Mouse (Mus musculus) heart, postnatal 10 days (tissue): Measurements from ENCODE around the gene Lst1. TPM values are rescaled to one million over a fixed set of nuclear protein-coding genes. Genes with fewer than 3 reads are reported as not detected.

Experiments used
- DNase-seq, 2 experiments: peaks; one replicate each; pipeline ENCODE4 v3.0.0; 2021
- intact Hi-C: fragments of 180-260 bp; cut with DNase I; formaldehyde crosslinking; loops from one replicate; pipeline ENCODE4 v1.15.1; 2025
- total RNA-seq, 2 experiments: library from RNA; stranded (reverse); gene quantifications; 2 replicates each; pipeline ENCODE4 v1.2.3; 2021

Gene Lst1
- total RNA-seq, 2 experiments from 2014 or later = 2.8 to 4.5 TPM

DNA sequence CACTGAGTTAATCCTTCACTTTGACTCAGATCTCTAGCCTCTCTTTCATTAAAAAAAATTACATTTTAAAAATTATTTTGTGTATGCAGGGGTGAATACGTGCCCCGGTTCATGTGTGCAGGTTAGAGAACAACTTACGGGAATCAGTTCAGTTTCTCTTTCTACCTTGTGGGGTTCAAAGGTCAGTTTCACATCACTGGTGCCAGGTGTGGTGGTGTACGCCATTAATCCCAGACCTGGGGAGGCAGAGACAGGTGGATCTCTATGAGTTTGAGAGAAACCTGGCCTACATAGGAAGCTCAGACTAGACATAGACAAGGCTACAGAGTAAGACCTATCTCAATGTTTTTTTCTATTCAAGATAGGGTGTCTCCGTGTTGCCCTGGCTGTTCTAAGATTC lies 24.8 kb upstream of the Lst1 start:
- DNase-seq = no peak
- intact Hi-C loops = no loop called here

DNA sequence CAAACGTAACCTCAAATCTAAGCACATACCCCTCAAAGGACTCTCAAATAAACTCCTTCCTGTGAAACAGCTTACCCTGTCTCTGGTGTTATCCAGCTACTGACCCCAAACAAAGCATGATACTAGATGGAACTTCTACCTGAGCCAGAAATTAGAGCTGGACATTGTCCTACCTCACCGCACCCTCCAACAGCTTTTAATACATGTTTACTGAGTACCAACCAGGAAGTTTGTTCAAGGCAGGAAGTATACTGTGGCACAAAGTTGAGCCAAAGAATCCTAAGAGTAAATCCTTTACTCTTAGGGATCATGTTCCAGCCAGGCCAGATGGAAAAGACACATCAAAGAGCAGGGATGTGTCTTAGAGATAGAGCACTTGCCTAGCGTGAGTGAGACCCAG lies 22.4 kb upstream of the Lst1 start:
- intact Hi-C loops = no loop called here
- DNase-seq = no peak

DNA sequence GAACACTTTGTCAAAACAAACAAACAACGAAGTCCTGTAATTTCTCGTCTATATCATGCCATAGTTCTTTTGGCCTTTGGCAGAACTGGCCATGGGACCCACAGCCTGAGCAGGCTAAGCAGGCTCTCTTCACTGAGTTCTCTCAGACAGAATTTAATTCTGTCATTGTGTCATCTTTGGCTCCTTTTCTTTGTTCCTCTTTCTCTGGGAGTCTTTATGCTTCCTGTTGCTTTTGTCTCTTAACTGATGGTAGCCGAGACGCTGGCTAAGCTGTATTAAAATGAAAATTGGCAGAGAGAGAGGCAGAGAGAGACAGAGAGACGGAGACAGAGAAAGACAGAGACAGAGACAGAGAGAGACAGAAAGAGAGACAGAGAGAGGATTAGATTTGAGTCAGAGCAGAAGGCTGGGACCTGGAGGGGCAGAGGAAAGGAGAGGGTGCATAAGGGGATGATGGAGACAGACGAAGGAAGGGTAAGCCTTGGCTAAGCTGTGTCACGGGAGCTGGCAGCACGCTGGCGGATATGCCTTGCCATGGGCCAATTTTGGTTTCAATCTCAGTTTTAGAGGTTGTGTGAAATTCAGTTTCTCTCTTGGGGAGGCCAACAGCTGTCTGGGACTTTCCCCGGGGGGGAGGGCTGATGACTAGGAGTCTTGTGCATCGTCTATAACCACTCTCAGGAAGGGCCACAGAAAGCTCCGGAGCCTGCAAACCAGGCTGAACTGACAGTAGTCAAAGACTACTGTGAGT lies 21.7 kb upstream of the Lst1 start:
- peak; percentile 21 to 44 for DNase-seq
- intact Hi-C loops = no loop called here

DNA sequence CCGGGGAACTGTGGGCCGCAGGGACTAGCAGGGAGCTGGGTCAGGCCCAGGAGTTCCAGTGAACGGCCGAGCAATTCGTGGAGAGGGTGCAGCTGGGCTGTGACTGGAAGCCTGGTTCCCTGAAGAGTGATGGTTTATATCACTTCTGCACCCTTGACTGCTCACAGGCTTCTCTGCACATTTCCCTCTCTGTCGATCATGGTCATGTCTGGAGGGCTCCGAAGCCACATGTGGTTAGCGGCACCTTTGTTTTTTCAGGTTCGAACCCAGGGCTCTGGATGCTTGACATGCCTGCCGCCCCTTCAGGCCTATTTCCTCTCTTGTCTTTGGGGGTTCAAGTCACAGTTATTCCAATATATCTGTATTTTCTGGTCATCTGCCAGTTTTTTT lies 17.1 kb upstream of the Lst1 start:
- DNase-seq = no peak
- intact Hi-C loops = no loop called here

DNA sequence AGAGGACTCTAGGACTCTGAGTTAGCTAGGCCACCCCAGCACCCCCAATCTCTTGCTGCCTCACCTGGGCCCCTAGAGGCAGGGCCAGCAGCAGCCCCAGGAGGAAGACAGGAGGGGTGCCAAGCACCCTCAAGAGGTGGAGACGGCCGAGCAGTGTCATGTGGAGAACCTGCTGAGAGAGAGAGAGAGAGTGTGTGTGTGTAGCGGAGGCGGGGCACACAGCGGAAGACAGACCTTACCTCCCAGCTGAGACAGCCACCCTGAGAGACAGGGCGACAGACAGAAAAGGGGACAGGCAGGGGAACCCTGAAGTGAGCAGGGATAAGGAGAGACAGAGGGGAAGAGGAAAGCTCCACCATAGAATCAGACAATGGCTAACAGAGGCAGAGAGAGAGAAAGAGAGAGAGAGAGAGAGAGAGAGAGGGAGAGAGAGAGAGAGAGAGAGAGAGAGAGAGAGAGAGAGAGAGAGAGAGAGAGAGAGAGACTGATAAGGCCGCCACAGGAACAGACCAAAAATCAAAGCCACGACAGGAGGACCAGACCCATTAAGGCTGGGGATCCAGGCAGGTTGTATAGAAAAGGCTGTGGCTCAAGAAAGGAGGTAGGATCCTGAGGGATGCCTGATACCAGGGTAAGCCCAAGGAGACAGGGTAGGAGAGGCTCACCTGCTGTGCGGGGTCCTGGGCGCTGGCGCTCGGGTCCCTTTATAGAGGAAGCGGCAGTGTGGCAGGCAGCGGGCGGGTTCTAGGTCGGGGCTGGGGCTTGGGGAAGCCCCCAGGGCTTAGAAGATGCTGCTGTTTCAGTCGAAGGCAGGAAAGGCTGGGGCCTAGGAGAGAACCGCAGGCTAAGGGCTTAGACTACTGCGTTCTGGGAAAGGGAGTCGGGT lies 16.5 kb upstream of the Lst1 start, which contains the start of gene Lta:
Gene Lta (minus strand): TSS at position 858 of the 886 bp plus-strand sequence.
- intact Hi-C loops = no loop called here
- no peak for DNase-seq

DNA sequence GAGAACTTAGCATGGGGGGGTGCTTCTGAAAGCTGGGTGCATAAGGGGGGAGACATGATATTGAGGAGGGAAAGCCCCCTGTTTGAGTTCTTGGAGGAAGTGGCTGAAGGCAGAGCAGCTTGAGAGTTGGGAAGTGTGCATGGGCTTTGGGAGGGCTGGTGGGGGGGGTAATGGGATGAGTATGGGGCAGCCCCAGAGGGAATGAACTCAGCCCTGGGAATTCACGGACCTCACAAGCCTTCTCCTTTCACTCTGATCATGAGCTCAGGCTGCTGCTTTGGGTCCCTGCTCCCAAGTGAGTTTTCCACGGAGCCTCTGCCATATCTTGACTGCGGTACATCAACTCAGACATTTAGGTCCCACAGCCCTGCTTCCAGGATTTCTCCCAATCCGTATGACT lies 14.2 kb upstream of the Lst1 start:
- intact Hi-C loops = no loop called here
- DNase-seq = no peak

DNA sequence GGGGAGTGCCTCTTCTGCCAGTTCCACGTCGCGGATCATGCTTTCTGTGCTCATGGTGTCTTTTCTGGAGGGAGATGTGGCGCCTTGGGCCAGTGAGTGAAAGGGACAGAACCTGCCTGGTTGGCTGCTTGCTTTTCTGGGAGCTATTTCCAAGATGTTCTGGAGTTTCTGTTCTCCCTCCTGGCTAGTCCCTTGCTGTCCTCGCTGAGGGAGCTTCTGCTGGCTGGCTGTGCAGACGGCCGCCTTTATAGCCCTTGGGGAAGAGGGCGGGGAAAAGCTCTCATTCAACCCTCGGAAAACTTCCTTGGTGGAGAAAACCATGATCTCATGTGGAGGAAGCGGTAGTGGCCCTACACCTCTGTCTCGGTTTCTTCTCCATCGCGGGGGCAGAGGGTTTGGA lies 13.5 kb upstream of the Lst1 start, which contains the start of gene Tnf:
Gene Tnf (minus strand): TSS at position 221 of the 400 bp plus-strand sequence.
- intact Hi-C loops = loop anchor here (2.0 kb wide), 1 partner anchor 17 kb away; no protein-coding TSS in a partner anchor

DNA sequence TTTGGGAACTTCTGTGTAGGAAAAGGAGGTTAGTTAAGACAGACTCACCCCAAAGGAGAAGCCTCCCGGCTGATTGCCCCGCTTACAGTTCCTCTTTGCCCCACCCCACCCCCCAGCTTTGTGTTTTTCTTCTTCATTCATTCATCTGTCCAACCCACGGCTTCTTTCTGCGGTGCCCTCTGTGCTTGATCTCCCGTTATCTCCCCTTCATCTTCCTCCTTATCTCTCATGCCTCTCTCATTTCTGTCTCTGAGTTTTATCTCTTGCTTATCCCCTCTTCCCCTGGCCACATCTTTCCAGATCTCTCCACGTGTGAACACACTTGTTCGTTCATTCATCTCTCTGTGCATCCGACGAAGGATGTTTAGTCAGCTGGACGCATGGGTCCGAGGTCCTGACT lies 12.9 kb upstream of the Lst1 start:
- no peak for DNase-seq
- intact Hi-C loops = loop anchor here (2.0 kb wide), 1 partner anchor 18 kb away; no protein-coding TSS in a partner anchor

More for the DNA sequence above, 13.5 kb upstream of the Lst1 start, which contains the start of gene Tnf:
- DNase-seq = peak; percentile 70 to 71

DNA sequence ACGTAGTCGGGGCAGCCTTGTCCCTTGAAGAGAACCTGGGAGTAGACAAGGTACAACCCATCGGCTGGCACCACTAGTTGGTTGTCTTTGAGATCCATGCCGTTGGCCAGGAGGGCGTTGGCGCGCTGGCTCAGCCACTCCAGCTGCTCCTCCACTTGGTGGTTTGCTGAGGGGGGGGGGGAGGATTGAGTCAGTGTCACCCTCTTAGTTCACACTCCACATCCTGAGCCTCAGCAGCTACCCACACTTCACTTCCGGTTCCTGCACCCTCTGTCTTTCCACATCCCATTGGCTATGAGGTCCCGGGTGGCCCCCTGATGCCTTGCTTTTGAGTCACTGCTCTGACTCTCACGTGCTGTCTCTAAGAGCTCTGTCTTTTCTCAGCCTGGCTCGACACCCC lies 12.2 kb upstream of the Lst1 start:
- intact Hi-C loops = loop anchor here (2.0 kb wide), 1 partner anchor 18 kb away; no protein-coding TSS in a partner anchor
- DNase-seq = peak; percentile 27

DNA sequence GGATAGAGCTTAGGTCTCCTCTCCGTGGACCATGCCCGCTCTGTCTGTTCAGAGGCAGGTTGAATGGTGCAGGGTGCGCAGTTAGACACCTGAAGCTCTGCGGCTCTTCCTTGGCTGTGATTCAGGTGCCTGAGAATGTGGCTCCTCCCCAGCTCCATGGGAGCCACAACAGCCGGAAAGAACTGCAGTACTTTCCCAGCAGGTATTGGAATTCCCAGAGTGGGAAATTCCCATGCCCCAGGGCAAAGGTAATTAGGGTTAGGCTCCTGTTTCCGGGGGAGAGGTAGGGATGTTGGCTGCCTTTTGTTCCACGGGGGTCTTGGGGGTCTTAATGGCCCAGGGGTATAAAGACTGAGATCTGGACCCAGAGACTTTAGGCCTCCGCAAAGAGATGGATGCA lies 10.7 kb upstream of the Lst1 start:
- intact Hi-C loops = no loop called here
- no peak for DNase-seq

DNA sequence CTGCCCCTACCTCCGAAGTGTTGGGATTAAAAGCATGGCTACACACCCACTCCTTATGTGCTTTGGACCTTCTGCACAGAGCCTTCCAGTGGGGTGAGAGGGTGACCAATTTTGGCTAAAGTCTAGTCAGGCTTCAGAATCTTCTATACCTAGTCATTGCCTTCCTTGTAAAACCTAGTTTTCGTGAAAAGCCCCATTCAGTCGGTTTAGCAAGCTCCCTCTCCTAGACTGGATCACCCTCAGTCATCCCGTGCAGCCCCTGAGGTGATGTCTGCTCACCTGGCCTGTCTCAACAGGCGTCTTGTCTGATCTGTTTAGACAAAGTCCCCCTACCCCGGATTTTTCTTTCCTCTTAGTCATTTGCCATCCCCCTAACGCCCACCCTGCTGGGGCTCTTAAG lies 9.8 kb upstream of the Lst1 start:
- no peak for DNase-seq
- intact Hi-C loops = no loop called here

DNA sequence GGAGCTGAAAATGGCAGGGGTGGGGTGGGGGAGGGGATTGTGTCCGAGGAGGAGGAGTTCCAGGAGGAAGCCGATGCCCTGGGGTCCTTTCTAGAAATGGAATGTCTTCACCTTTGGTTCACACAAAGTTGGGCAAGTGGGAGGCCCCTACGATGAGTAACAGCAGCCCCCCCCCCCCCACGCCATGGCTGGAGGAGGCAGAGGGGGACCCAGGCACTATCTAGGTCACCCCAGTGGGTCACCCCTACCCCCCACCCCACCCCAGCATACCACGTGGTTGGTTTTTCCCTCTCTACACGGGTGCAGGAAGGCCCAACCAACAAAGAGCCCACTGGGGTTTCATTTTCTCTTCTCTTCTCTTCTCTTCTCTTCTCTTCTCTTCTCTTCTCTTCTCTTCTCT lies 8.9 kb upstream of the Lst1 start:
- intact Hi-C loops = no loop called here

DNA sequence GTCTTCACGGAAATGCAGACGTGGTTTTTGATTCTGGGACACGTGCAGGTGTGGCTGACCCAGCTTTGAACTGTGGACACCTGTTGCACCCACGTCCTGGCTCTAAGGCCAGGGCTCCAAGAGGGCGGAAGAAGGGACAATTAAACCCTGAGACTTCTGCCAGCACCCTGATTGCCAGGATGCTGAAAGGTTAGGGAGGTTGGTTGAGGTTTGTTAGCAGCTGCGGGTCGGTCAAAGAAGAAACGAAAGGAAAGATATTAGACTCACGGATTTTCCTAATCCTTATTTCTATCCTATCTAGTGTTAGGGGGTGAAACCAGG lies 8.0 kb upstream of the Lst1 start:
- intact Hi-C loops = no loop called here

More for the DNA sequence above, 8.9 kb upstream of the Lst1 start:
- no peak for DNase-seq

DNA sequence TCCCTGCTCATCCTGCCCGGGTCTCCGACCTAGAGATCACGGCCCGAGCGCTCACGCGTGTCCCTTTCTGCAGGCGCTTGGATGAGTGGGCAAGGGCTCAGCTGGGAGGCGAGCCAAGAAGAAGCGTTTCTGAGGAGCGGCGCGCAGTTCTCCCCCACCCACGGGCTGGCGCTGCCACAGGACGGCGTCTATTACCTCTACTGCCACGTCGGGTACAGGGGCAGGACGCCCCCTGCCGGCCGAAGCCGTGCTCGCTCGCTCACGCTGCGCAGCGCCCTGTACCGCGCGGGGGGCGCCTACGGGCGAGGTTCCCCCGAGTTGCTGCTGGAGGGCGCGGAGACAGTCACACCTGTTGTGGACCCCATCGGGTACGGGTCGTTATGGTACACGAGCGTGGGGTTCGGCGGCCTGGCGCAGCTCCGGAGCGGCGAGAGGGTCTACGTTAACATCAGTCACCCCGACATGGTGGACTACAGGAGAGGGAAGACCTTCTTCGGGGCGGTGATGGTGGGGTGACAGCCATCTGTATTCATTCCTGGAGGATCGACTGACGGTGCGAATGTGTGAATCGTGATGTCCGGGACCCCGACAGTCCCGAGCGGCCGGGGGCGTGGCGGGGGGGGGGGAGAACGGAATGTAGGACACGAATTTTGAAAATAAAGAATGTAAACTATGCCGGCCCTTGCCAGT lies 7.5 kb upstream of the Lst1 start:
- peak; percentile 85 for DNase-seq
- intact Hi-C loops = loop anchor here (2.0 kb wide), 2 partner anchors 17 to 31 kb away; no protein-coding TSS in a partner anchor

More for the DNA sequence above, 8.0 kb upstream of the Lst1 start:
- DNase-seq = no peak

DNA sequence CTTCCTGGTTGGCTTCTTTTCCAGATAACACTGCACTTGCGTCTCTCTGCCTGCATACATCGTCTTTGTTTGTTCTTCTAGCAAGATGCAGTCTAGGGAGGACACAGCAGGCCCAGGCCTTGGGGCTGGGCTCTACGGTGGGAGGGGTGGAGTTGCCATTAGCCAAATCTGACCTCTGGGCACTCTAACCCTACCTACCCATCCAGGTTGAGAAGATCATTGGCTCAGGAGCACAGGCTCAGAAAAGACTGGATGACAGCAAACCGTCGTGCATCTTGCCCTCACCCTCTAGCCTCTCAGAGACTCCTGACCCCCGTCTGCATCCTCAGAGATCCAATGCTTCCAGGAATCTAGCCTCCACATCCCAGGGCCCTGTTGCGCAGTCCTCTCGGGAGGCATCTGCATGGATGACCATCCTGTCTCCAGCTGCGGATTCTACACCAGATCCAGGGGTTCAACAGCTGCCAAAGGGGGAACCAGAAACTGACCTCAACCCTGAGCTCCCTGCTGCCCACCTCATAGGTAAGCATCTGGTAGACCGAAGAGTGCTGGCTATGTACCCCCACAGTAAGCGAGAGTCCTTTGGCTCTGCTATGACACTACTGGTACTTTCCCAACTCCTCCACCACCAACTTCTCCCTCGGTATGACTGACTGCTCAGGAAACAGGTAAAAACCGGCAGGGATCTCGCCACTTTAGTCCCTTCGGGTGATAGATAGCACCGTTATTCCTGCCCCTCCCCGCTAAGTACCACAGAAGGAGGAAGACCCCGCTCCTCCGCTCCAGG lies 6.8 kb upstream of the Lst1 start:
- intact Hi-C loops = loop anchor here (2.0 kb wide), 2 partner anchors 16 to 32 kb away; no protein-coding TSS in a partner anchor
- DNase-seq = no peak

DNA sequence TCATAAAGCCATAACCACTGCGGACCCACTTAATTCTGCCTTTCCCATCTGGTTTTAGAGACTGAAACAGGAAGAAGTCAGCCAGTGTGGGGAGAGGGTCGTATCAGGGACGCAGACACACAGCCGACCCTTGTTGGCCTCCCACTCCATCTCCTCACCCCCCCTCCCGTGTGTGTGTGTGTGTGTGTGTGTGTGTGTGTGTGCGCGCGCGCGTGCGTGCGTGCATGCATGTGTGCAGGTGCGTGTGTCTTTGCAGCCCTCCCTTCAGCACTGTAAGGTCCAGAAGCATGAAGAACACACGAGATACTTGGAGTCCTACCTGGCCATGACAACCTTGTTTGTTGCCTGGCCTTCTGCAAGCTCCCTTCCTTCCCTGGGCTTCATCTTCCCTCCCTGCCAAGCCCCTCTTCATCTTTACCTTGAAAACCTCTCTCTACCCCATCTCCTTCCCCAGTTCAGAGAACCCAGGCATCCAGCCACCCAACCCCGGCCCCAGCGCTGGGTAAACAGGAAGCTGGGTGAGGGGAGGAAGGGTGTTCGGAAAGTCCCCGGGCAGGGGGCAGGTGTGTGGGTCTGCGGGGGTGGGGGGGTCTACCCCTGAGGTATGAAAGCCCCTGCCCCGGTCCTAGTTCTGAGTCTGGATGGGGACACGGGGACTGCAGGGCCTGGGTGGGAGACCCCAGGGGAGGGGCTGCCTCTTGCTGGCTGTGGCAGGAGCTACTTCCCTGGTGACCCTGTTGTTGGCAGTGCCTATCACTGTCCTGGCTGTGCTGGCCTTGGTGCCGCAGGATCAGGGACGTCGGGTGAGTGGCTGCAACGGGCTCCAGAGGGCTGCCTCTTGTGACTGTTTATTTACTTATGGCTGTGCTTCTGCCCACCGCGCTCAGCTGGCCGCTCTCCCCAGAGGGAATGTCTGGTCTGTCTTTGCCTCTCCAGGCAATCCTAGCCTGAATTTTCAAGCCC lies 5.9 kb upstream of the Lst1 start, which contains the start of gene Ltb:
Gene Ltb (plus strand): TSS at position 559 of the 963 bp plus-strand sequence.
- no peak for DNase-seq
- intact Hi-C loops = loop anchor here (2.0 kb wide), 2 partner anchors 15 to 33 kb away; no protein-coding TSS in a partner anchor

DNA sequence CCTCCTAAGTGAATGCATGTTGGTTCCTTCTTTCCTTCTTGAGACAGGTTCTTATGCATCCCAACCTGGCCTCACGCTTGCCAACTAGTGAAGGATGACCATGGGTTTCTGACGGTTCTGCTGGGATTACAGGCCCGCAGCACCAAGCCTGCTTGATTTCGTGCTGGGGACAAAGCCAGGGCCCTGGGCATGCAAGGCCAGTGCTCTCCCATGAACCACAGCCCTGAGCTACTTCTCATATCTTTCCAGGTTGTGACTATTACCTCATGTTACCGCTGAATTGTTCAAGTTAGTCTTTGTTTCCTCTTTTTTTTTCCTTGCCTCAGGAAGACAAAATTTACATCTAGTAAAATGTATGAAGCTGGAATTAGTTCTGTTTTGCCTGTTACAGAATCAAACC lies 4.7 kb upstream of the Lst1 start:
- intact Hi-C loops = no loop called here
- no peak for DNase-seq

DNA sequence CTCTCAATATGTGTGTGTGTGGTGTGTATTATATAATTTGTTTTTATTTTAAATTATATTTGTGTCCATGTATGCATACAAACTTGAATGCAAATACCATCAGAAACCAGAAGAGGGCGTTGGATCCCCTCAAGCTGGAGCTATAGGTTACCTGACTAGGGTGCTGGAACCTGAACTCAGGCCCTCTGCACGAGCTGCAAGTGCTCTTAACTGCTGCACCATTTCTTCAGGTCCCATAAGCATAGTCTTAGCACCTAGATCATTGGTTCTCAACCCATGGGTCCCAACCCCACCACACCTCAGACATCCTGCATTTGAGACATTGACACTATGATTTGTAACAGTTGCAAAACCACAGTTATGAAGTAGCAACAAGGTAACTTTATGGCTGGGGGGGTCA lies 3.5 kb upstream of the Lst1 start:
- intact Hi-C loops = no loop called here
- DNase-seq = no peak

DNA sequence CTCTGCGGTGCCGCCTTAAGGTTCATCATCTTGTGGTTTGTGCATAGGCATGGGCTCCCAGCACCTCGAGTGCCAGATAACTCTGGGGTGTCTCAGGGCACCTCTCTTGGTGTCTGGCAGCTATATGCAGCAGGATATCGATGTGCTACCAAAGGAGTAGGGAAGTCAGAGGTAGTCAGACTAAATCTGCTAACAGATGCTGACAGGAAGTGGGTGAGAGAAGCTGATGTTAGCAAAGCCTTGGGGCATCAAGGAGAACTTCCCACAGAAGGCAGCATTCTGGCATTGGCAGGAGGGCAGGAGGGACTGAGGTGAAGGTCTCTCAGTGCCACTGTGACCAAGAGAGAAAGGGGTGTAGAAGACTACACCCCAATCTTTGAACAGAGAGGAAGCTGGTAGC lies 1.9 kb upstream of the Lst1 start:
- intact Hi-C loops = no loop called here
- no peak for DNase-seq
